Mouse (Mus musculus): Measurements from ENCODE around the gene Pus10. TPM values are rescaled to one million over a fixed set of nuclear protein-coding genes. Genes with fewer than 3 reads are reported as not detected.

Pus10 gene
- total RNA-seq, 4 experiments from 2014 or later, result 17.4 to 27.4 (median 19.6) TPM

DNA sequence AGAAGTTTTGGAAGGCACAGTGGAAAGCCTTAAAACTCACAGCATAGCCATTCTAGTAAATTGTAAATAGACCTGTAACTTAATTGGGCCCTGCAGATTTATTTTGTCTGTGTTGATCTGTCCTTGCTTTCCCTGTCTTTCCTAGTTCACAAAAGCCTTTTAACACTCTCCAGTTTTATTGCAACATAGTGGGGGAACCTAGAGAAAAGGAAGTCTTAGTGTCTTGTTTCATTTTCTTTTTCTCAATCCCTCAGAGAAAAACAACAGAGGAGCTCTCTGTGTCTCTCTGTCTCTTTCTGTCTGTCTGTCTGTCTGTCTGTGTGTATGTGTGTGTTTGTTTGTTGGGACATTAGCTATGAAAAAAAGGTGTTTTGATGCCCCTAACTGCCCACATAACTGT, 30.4 kb downstream of the Pus10 start:
- no peak for DNase-seq

- no peak for DNase-seq
These were observed 33.1 kb downstream of the Pus10 start for GRCm38 (mm10) chr11:23698526-23698925.

DNA sequence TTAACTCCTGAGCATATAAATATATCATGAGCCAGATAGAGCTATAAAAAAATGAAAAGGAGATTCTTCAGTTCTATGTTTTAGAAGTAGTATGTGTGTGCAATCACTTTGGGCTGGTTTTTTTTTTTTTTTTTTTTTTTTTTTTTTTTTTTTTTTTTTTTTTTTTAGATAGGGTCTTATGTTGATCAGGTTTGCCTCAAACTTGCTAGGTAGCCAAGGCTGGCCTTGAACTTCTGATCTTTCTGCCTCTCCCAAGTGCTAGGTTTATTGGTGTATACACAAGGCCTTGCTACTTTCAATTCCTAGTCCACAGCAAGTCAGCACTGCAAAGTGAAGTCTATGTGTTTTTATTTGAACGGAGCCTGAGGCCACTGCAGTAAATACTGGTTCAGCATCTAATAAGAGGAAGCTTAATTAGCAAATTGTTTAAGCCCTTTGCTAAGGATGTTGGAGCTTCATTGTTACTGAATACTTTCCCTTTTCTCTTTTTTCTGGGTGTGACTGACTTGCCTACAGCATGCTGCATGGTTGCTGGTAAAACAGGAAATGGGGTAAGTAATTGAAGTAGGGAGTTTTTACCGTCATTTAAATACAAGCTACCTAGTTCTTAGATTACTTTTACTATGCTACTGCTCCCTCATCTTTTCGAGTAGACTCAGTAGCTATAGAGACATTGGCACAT, 34.1 kb downstream of the Pus10 start:
- DNase-seq, result no peak

DNA sequence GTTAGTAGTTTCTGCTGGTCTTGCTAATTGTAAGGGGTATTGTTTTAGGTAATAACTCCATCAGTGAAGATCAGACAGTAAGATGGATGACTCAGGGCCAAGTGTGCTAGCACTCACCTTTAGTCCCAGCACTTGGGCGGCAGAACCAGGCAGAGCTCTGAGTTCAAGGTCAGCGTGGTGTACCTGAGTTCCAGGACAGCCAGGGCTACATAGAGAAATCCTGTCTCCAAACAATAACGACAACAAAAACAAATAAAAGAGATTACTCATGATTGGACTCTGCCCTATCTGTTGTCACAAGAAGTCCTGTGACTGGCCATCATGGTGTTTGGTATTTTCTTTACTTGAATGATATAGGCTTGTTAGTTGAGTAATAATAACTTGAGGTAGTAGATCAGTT, 36.4 kb downstream of the Pus10 start:
- DNase-seq, result no peak

DNA sequence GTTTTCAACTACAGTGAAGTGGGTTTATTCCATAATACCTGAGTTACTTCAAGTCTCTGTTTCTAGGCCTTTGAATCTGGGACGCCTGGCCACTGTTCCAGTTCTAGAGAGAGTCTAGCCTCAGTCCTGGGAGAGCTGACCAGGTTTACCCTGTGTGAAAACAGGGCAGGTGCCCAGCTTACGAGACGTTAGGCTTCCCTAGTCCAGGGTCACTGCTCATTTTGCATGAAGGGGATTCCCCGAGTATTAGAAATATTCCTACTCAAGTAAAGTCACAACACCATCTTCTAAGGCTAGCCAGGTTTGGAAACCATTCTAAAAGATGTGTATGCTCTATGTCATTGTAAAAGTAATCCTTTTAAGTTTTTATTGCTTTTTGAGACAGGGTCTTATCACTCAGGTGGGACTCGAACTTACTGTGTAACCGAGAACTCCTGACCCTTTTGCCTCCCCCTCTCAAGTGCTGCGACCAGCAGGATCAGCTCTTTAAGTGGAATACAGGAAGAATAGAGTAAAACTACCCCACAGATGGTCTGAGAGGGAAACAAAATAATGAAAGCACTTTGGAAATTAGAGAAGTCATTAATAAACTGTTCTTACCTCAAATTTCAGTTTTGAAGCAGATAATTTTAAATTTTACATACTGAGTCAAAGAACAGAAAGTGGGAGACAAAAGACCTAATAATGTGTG, 39.3 kb downstream of the Pus10 start:
- no peak for DNase-seq

GRCm38 (mm10) chr11:23712299-23712698, 46.8 kb downstream of the Pus10 start:
- DNase-seq, result no peak

GRCm38 (mm10) chr11:23718856-23719255, 53.4 kb downstream of the Pus10 start:
- no peak for DNase-seq

GRCm38 (mm10) chr11:23719825-23720224, 54.4 kb downstream of the Pus10 start:
- no peak for DNase-seq

DNA sequence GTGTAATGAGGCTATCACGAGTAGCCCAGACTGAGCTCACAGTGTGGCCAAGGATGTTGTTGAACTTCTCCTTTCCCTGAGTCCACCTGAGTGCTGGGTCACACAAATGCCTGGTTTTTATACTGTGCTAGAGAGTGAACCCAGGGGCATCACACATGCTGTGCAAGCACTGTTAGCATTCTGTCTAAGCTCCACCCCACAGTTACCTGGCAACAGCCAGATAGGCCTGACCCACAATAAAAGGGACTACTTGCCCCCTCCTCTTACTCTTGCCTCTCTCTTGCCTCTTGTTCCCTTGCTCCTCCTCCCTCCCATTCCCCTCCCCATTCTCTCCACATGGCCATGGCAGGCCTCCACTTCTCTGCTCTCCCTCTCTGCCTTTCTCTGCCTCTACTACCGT, 56.9 kb downstream of the Pus10 start:
- no peak for DNase-seq

DNA sequence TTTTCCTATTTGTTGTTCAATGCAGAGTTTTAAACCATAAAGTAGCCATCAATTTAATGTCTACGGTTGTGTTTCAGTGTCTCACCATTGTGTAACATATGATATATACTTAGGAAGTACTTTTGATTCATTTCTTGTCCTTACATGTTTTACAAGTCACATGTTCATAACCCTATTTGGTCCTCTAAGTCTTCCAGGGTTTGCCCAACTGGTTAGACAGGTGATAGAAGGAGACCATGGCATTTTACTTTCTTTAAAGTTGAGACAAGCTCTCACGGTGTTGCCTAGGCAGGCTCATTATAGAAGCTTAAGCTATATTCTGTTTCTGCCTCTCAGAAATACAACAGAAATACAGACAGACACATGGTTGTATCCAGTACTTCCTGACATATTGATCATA, 60.4 kb downstream of the Pus10 start:
- DNase-seq, result no peak

DNA sequence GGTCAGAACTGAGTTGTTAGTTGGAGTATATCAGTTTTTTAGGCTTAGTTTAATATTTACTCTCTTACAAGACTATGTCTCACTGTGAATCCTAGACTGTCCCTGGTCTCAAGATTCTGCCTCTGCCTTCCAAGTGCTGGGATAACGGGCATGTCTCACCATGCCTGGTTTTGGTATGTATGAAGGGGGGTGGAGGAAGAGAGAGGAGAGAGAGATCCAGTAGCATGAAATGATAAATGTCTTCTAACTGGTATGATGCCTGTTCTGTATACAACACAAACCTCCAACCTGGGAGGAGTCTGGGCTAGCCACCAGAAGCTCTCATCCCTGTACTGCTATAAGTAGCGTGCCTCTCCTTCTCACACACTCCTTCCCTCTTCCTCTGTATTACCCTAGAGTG, 61.0 kb downstream of the Pus10 start:
- DNase-seq, result no peak

DNA sequence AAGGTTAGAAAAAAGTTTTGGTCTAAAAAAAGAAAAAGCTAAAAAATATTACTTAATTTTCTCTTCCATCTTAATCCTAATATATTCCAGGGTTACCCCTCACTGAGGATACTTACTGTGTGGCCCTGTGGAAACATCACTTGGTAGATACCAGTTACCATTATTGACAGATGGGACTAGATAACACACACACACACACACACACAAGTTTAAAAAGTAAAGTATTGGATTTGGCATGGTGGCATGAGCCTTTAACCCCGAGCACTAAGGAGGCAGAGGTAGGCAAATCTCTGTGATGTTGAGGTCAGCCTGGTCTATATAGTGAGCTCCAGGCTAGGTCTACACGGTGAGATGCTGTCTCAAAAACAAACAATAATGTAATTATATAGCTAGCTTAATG, 62.7 kb downstream of the Pus10 start:
- no peak for DNase-seq

GRCm38 (mm10) chr11:23730120-23730519, 64.6 kb downstream of the Pus10 start:
- DNase-seq, result no peak

- DNase-seq, result no peak
These were observed 67.4 kb downstream of the Pus10 start for GRCm38 (mm10) chr11:23732840-23733239.

DNA sequence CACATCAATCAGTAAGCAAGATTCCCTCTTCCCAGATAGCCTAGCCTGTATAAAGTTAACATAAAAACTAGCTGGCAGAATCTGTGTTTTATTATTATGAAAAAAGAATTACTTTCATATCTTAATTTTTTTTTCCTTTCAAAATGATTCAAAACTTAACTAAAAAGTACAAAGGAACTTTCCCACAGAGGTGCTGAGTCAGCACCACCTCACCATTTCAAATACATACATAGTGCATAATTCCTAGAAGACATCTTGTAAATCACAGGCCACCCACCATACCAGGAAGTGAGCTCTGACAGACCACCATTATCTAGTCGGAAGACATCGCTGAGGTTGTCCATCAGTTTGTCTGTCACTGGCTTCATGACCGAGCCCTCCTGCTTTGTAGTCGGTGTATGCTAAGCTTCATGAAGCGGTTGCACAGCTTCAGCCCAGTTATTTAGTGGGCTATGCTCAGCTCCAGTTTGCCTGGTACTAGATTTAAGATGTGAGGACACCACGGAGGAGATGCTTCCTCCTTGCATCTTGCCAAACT, 69.3 kb downstream of the Pus10 start:
- no peak for DNase-seq

DNA sequence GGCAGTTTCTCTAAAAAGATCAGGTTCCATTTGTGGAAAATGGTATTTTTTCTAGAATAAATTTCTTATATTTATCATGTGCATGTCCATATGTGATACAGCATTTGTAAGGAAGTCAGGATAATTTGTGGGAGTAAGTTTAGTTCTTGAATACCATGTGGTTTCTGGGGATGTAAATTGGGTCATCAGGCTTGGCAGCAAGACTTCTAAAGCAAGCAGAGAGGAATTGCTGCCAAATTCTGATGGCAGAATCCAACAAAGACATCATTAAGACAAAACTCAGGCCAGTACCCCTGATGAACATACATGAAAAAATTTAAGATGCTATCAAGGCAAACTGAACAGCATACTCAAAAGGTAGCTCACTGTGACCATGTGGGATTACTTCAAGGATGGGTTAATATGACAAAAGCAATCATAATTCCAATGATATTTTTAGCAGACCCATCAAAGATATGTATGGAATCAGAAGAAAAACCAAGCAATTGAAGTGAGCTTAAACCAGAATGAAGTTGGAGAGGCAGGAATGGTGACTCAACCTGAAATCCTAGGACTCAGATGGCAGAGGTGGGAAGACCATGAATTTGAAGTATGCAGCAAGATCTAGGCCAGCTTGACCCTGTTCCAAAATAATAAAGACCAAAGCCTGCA, 70.5 kb downstream of the Pus10 start:
- DNase-seq, result no peak

DNA sequence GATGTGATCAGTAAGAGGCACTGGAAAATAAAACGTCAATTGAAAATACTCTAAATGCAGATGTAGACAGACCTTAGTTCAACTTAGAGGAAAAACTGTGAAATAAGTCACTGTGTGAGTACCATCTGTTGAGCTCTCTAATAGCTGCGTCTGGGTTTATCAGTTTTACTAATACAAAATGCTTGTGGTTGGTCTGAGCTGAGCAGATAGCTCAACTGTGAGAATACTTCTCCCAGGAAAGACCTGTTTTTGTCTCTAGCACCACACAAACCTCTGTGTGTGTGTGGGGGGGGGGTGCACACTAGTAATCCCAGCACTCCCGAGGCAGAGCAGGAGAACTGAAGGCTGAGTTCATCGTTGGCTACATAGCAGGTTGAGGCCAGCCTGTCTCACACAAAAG, 75.4 kb downstream of the Pus10 start:
- DNase-seq, result no peak

- no peak for DNase-seq
These were observed 75.9 kb downstream of the Pus10 start for GRCm38 (mm10) chr11:23741386-23741785.

- DNase-seq, result no peak
These were observed 78.9 kb downstream of the Pus10 start for GRCm38 (mm10) chr11:23744352-23744751.

GRCm38 (mm10) chr11:23746102-23746501, 80.6 kb downstream of the Pus10 start:
- no peak for DNase-seq

- DNase-seq, result no peak
These were observed 87.7 kb downstream of the Pus10 start for GRCm38 (mm10) chr11:23753136-23753710.

DNA sequence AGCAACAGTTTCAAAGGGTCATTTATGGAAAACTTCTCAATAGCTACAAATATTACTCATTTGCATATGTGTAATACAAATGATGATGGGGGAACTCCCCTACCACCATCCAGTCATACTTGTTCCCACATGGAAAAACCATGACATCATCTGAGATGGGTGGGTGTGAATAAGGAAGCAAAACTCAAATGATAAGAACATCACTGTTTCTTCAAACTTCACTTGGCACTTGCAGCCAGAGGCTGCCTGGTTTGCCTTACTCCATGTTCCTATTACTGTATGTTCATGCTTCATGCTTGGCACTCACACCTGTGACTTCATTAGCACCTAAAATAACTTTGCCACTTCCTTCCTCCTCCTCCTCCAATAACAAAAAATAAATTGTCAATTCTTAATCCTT, 88.9 kb downstream of the Pus10 start:
- no peak for DNase-seq

GRCm38 (mm10) chr11:23758218-23758617, 92.7 kb downstream of the Pus10 start:
- DNase-seq, result no peak

Measured in adrenal gland, adult 8-10 months (tissue).